Mouse (Mus musculus) gastrocnemius, adult 8-10 months (tissue): ENCODE measurements around the gene Zfp593. TPM values are rescaled to one million over a fixed set of nuclear protein-coding genes. Genes with fewer than 3 reads are reported as not detected.

Source experiments
- DNase-seq, 2 experiments: peaks; one replicate each; pipeline ENCODE4 v3.0.0; 2022; ENCODE audit warnings: low spot score in 2 of 2
- total RNA-seq, 4 experiments: library from RNA; stranded (reverse); gene quantifications; 2 replicates each; pipeline ENCODE4 v1.2.4; 2022

The Zfp593 gene
- total RNA-seq, 4 experiments from 2014 or later, result 5.0 to 7.3 (median 6.1) TPM

DNA sequence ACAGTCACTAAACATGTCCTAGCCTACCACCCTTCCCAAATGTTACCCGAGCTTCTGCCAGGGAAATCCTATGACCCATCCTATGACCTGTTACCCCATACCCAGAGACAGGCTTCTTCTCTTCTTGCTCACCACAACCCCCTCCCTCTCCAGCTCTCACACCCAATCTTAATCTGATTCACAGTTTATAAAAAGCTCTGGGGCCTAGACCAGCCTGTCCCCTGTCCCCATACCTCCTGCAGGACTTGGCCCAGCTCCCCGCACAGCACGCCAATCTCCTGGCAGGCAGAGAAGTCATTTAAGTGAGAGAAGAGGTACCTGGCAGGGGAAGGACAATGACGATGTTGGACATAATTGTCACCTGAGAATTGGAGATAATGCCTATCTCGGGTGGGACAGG is 10.5 kb downstream of the Zfp593 start:
- DNase-seq, result peak; percentile 61 to 76

DNA sequence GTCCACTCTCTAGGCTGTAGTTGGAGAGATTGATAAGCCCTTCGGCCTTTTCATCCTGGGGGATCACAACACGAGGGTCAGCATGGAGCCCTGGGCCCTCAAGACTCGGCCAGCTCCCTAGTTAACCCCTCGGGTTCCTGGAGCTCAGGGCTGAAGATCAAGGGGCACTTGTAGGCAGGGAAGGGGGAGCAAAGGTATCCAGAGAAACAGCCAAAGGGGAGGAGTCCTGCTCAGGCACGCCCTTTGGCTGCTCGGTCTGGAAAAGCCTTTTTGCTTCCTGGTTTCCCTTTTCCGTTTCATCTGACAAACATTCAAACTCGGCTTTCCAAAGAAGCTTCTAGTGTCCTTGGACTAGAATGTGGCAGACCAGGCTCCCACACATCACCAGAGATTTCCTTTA is 15.0 kb downstream of the Zfp593 start:
- DNase-seq, result no peak

- DNase-seq, result no peak
Observed at GRCm38 (mm10) chr4:134227194-134227593, 18.2 kb downstream of the Zfp593 start, which contains the start of gene Catsper4. Catsper4 (minus strand) TSS chr4:134227383.

DNA sequence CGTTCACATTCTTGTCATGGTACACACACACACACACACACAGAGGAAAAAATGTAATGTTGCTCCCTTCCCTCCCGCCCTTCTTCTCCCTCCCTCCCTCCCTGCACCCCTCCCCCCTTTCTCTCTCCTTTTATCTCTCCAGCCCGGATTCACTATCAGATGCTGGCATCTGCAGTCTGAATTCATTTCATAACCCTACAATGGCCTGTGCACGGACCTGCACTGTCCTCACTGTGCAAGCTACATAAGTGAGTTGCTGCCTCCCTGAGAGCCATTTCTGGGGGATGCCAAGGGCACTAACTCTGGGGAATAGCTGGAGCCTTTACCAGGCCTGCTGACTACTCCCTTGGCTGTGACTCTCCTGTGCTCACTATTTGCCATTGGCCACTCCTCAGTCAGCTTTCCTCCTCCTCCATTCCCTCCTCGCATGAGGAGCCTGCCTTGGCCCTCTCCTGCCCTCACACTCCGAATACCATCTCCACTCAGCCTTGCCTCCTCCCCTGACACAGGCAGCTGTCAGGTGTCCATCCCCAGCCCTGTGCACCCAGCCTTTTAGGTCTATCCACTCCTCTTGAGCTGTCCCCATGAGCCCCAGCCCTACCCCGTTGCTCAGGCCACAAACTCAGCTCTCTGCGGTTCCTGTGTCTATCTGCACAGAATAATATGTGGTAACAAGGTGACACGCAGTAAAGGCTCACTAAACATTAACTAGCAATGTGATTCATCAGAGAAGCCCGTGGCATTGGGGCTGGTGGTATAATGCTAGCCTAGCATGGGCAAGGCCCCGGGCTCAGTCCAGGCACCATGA is 22.4 kb downstream of the Zfp593 start:
- DNase-seq, result no peak

DNA sequence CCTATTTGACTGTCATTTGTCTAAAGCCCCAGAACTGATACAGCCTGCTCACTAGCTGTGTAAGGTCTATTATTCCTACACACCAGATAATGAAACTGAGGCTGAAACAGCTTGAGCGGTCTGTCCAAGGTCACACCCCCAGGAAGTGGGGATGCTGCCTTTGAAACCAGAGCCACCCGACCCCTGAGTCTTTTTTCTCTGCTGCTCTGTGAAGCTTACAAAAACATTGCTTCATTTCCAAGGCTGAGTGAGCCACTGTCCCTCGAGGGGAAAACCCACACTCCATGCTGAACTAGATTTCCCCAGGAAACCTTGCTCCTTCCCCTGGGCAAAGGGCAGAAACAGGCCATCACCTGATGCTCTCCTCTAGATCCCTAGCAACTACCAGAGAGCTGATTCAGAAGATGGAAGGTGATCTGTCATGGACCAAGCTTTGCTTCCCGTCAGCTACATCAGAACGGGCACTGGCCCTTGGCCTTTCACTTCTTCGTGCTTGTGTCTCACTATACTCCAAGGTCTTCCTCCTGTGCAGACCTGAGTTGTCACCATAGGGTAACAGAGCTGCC is 38.8 kb downstream of the Zfp593 start:
- no peak for DNase-seq

DNA sequence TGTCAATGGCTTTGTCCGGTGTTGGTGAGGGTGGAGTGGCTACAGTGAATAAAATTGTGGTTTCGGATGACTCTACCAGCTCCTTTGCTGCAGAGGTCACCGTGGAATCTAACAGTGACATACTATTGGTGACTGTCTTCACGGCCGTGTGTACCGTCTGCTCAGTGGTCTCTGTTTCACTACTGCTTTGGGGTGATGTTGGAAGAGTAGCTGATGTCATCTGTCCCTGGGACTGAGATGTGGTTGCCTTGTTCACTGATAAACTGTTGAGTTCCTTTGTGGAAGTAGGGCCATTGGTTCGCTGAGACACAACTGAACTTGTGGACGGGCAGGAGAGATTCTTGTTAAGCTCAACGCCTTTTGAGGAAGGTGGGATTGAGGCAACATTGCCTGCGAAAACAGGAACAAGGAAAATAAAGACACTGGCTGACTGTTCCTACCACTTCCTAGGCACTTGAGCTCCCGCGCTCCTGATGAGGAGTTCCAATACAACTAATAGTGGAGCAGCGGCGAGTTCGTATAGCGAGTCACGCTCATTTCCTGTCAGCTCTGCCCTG is 42.0 kb downstream of the Zfp593 start:
- DNase-seq, result no peak

- DNase-seq, result no peak
Observed at GRCm38 (mm10) chr4:134202904-134203303, 42.5 kb downstream of the Zfp593 start, which contains the start of gene Gm7534. Gm7534 (minus strand) TSS chr4:134203004.

GRCm38 (mm10) chr4:134199371-134199770 is 46.0 kb downstream of the Zfp593 start:
- no peak for DNase-seq

Other genes with a start within 250 kb of the Zfp593 start
- 1 to 10 TPM; 8.0 to 9.1 (median 8.8) TPM for gene Dhdds, start 244.7 kb downstream of the Zfp593 start, total RNA-seq
- under 1 TPM; 0.39 to 0.96 (median 0.60) TPM for gene Lin28a, start 226.8 kb downstream of the Zfp593 start, total RNA-seq
- gene Zfp683, start 191.8 kb downstream of the Zfp593 start, total RNA-seq, result not detected
- not detected for gene Crybg2, start 184.8 kb downstream of the Zfp593 start, total RNA-seq
- under 1 TPM in 1 of 4 experiments, not detected in 3; 0.85 TPM for gene Cd52, start 150.5 kb downstream of the Zfp593 start, total RNA-seq
- 1 to 10 TPM; 1.0 to 2.3 (median 1.9) TPM for gene Ubxn11, start 143.0 kb downstream of the Zfp593 start, total RNA-seq
- 10 to 100 TPM in 3 of 4 experiments, 1 to 10 TPM in 1; 9.0 to 16.5 (median 13.4) TPM for gene Sh3bgrl3, start 116.8 kb downstream of the Zfp593 start, total RNA-seq
- gene Cep85, start 58.5 kb downstream of the Zfp593 start, total RNA-seq, result 10 to 100 TPM; 46.5 to 67.7 (median 55.8) TPM
- gene Gm7534, start 42.6 kb downstream of the Zfp593 start, total RNA-seq, result not detected
- 1 to 10 TPM in 2 of 4 experiments, under 1 TPM in 2; 0.75 to 1.8 (median 1.1) TPM for gene Catsper4, start 18.2 kb downstream of the Zfp593 start, total RNA-seq
- gene Cnksr1, start 7.2 kb downstream of the Zfp593 start, total RNA-seq, result 10 to 100 TPM; 48.7 to 66.3 (median 61.7) TPM
- gene E130218I03Rik, start 1.9 kb downstream of the Zfp593 start, total RNA-seq, result under 1 TPM in 1 of 4 experiments, not detected in 3; 0.29 TPM
- not detected for gene Gm30191, start 1.3 kb upstream of the Zfp593 start, total RNA-seq
- 1 to 10 TPM; 1.7 to 2.5 (median 1.8) TPM for gene Grrp1, start 8.5 kb upstream of the Zfp593 start, total RNA-seq
- gene Pdik1l, start 42.3 kb upstream of the Zfp593 start, total RNA-seq, result 1 to 10 TPM; 2.5 to 4.1 (median 3.4) TPM
- 100 to 1,000 TPM; 202 to 681 (median 229) TPM for gene Trim63, start 69.5 kb upstream of the Zfp593 start, total RNA-seq
- gene Slc30a2, start 97.6 kb upstream of the Zfp593 start, total RNA-seq, result 10 to 100 TPM in 2 of 4 experiments, 1 to 10 TPM in 2; 3.4 to 20.1 (median 11.8) TPM
- 10 to 100 TPM; 22.2 to 36.1 (median 29.7) TPM for gene Extl1, start 138.3 kb upstream of the Zfp593 start, total RNA-seq
- gene Pafah2, start 150.7 kb upstream of the Zfp593 start, total RNA-seq, result 1 to 10 TPM; 2.2 to 2.8 (median 2.5) TPM
- 1 to 10 TPM; 2.7 to 4.4 (median 2.8) TPM for gene Stmn1, start 222.7 kb upstream of the Zfp593 start, total RNA-seq